Mouse (Mus musculus) liver, adult (tissue): Measurements from ENCODE around the gene Slc16a14.

Experiments
- GATA4 ChIP-seq: IDR thresholded peaks from 2 replicates; pipeline ENCODE4 v1.6.1; 2014; ENCODE audit warnings: mild to moderate bottlenecking, low read length; ENCODE audit not compliant: insufficient replicate concordance

Gene Slc16a14

DNA sequence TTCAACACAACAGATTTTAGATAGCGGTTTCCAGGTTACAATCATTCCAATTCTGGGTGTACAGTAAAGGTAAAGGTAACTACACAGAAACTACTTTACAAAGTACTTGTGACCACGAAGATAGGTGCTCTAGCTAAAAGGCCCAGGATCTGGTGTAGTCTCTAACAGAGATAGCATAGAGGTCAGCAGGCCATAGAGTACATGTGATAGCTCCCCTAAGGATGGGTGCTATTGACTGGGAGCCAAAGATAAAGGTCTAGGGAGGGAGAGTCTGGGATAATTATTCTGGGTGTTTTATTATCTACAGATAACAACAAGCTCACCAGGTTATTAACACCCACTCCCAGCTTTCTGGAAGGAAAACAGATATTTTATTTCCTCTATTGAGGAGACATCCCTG is 11.5 kb downstream of the Slc16a14 start:
- TF ChIP-seq GATA4: no peak

DNA sequence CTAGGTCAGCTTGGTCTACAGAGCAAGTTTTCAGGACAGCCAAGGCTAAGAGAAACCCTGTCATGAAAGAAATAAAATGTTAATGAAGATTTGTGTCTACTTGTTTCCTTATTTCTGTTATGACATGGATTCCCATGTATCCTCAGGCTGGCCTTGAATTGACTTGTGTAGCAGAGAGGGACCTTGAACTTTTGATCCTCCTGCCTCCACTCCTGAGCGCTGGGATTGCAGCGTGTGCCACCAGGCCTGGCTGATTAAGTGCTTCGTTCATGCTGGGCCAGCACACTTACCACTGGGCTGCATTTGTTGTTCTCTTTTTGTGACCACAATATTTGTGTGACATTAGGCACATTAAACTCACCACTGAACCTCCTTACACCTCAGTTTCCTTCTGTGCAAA is 16.1 kb downstream of the Slc16a14 start:
- no peak for TF ChIP-seq GATA4

GRCm38 (mm10) chr1:84915010-84915409 is 19.9 kb downstream of the Slc16a14 start:
- no peak for TF ChIP-seq GATA4

GRCm38 (mm10) chr1:84912571-84912970 is 22.4 kb downstream of the Slc16a14 start:
- no peak for TF ChIP-seq GATA4

DNA sequence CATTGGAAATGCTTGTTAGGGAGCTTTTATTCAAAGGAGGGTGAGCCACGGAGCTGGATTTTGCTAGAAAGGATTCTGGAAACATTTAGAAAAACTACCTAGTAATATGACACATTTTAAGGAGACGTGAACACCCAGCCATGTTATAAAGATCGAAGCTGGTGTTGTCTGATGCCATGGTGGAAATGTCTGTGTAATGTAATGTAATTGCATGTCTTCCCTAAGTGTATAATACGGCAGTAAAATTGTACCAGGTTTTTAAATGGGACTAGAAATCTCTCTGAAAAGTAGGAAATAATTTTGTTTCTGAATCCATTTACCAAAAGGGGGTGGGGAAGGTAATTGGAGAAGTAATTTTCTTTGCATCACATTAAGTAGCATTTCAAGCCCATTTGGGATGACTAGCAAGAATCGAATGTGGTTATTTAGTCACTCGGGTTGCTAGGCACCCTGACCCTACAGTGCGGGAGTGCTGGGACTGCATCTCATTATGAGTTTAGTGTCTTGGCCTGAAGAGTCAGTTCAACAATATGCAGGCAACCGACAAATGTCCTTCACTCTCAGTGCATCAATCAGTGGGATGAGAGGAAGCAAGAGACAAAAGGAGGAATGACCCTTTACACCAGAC is 24.6 kb downstream of the Slc16a14 start:
- no peak for TF ChIP-seq GATA4

GRCm38 (mm10) chr1:84904467-84904866 is 30.5 kb downstream of the Slc16a14 start:
- no peak for TF ChIP-seq GATA4

GRCm38 (mm10) chr1:84899156-84899555 is 35.8 kb downstream of the Slc16a14 start:
- TF ChIP-seq GATA4: no peak

- no peak for TF ChIP-seq GATA4
Measured at GRCm38 (mm10) chr1:84897364-84897763, 37.6 kb downstream of the Slc16a14 start.

GRCm38 (mm10) chr1:84891746-84892145 is 43.2 kb downstream of the Slc16a14 start:
- TF ChIP-seq GATA4: no peak

DNA sequence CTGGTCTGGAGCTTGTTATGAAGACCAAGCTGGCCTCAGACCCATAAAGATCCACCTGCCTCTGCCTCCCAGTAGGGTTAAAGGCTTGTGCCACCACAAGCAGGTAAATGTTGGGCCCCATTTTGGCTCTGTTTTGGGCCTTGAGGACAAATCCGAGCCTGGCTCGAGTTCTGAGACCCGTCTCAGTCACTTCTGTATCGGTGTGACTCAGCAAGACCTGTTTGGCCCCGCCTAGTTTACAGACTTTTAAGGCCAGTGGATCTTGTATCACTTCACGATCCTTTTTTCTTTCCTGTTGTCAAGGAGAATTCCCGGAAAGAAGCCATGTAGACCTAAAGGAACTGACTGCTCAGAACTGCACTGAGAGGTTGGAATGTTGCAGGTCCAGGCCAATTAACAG is 44.4 kb downstream of the Slc16a14 start:
- no peak for TF ChIP-seq GATA4

DNA sequence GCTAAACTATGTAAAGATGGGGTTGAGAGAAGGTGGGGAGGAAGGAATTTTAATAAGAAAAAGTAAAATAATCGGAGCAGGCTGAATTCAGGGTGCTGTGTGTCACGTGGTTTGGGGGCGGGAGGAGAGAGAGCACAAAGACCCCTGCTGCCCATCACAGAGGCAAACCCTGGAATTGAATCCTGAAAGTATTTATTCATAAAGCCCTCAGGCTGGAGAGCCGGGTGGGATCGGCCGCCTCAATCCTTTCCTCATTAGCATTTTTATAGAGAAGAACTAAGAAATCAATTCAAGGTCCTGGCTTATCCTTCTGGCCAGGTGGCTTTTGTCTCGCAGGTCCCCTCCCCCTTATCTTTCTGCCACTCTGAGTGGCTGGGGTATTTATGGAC is 44.9 kb downstream of the Slc16a14 start:
- TF ChIP-seq GATA4: no peak

DNA sequence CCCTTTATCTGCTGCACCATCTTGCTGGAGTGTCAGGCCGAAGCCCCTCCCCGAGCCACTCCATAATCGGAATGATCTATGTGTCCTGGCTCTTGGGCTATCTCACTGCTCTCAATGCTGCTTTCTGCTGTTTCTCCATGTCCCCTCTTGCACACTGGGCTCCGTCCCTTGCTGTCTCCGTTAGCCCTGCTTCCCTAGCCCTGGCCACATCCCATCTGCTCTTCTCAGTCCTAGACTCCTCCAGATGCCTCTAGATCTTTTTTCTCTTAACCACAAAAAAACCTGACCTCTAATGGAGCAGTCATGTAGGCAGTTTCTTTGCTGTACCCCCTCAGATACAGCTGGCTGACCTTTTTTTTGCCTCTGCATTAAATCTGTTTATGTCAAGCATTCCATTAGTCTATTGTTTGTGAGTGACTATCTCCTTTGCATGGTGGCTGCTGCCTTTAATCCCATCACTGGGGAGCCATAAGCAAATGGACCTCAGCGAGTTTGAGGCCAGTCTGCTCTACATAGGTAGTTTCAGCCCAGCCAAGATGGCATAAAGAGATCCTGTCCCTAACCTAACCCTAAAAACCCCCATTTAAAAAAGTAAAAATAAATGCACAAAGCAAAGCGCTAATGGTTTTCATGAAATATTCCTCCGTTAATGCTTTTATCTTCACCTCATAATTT is 45.5 kb downstream of the Slc16a14 start:
- no peak for TF ChIP-seq GATA4

DNA sequence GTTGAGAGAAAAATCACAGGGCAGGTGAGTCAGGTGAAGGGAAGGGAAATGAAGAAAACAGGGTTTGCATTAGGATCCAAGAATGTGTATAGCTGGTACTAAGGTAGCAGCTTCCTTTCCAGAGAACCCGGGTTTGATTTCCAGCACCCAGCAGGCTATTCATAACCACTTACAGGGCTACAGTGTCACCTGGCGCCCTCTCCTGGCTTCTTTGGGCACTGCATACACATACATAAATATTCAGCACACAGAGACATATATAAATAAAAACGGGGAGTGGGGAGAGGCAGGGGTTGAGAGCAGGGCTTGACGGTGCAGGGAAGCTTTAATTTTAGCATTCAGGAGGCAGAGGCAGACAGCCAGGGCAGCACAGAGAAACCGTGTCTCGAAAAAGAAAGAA is 49.0 kb downstream of the Slc16a14 start:
- no peak for TF ChIP-seq GATA4

- no peak for TF ChIP-seq GATA4
Measured at GRCm38 (mm10) chr1:84885174-84885573, 49.8 kb downstream of the Slc16a14 start.

DNA sequence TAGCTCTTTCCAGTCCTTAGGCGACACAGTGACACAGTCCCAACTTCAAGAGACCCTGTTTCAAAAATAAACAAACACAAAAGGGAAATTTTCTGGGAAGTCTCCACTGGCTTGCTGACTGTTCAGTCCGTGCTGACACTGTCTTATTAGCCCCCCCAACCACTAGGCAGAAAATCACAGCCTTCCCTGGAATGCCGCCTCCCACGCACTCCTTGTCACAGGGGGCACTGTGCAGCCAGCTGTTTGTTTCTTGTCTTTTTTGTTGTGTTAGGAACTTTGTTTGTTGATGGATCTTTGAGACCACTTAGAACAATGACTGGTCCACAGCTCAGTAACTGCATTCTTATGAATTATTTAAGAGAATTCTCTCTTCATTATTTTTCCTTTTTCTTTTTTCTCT is 51.0 kb downstream of the Slc16a14 start:
- no peak for TF ChIP-seq GATA4

GRCm38 (mm10) chr1:84882937-84883336 is 52.0 kb downstream of the Slc16a14 start:
- no peak for TF ChIP-seq GATA4

GRCm38 (mm10) chr1:84882066-84882532 is 52.8 kb downstream of the Slc16a14 start:
- TF ChIP-seq GATA4: no peak
